In genomic region chr7:76049342-76049741, GRCm38 (mm10) we compare ENCODE assay signal across 26 mouse cellular contexts.
"Had no signal": no experiment of that assay in that cellular context is flagged by ENCODE, and none has a peak within 500 bp of the region (broad histone marks: within the 10 kb centered on the region; RNA-seq: fewer than 3 reads in every experiment).

No protein-coding gene starts in this region.

- DNase-seq: gastrocnemius, postnatal 14 days; gastrocnemius, postnatal 36 days; heart, adult 11 months; heart, adult 2 months; heart, postnatal 14 days; heart, postnatal 36 days; kidney, adult 11 months; kidney, adult 2 months; kidney, adult 9 months; kidney, postnatal 14 days; kidney, postnatal 36 days; layer of hippocampus, adult 9-11 months; layer of hippocampus, postnatal 36 days; liver had no signal

- H3K4me1 ChIP-seq: heart, embryonic 13.5 days; heart, embryonic 15.5 days; hindbrain, embryonic 13.5 days; hindbrain, embryonic 15.5 days; kidney, embryonic 15.5 days; limb, embryonic 10.5 days; limb, embryonic 12.5 days had no signal

- H3K9me3 ChIP-seq: heart, embryonic 13.5 days; heart, embryonic 15.5 days; hindbrain, embryonic 13.5 days; hindbrain, embryonic 15.5 days; kidney, embryonic 15.5 days; limb, embryonic 10.5 days; limb, embryonic 12.5 days had no signal

- H3K4me3 ChIP-seq: heart, adult 2 months; heart, embryonic 13.5 days; heart, embryonic 15.5 days; hindbrain, embryonic 13.5 days; hindbrain, embryonic 15.5 days; kidney, embryonic 15.5 days; limb, embryonic 10.5 days; limb, embryonic 12.5 days had no signal

- H3K4me2 ChIP-seq: heart, embryonic 11.5 days; heart, embryonic 13.5 days; heart, embryonic 15.5 days; hindbrain, embryonic 13.5 days; hindbrain, embryonic 15.5 days; kidney, embryonic 15.5 days; limb, embryonic 12.5 days; liver, embryonic 11.5 days had no signal

- H3K27ac ChIP-seq: heart, adult 2 months; heart, embryonic 13.5 days; heart, embryonic 15.5 days; hindbrain, embryonic 13.5 days; hindbrain, embryonic 15.5 days; hindbrain, postnatal 0 days; kidney, embryonic 15.5 days; kidney, postnatal 0 days; limb, embryonic 10.5 days; limb, embryonic 12.5 days; liver, embryonic 14.5 days had no signal

- ATAC-seq: hindbrain, postnatal 0 days had no signal

- H3K36me3 ChIP-seq: heart, embryonic 13.5 days; heart, embryonic 15.5 days; hindbrain, embryonic 13.5 days; hindbrain, embryonic 15.5 days; kidney, embryonic 15.5 days; limb, embryonic 10.5 days; limb, embryonic 12.5 days had no signal

- H3K9ac ChIP-seq: heart, embryonic 13.5 days; heart, embryonic 15.5 days; hindbrain, embryonic 13.5 days; hindbrain, embryonic 15.5 days; kidney, embryonic 15.5 days; limb, embryonic 12.5 days; liver, embryonic 14.5 days had no signal

- H3K27me3 ChIP-seq: heart, embryonic 13.5 days; heart, embryonic 15.5 days; hindbrain, embryonic 13.5 days; hindbrain, embryonic 15.5 days; kidney, embryonic 15.5 days; limb, embryonic 12.5 days had no signal
